Mouse (Mus musculus) thymus, postnatal 10 days (tissue): Measurements from ENCODE around the gene Zglp1.
"Not testable (repeated sequence)": the region's sequence is repeated elsewhere in the genome, so short reads cannot be mapped to it uniquely, and the experiment has no call there.

ENCODE experiments used
- DNase-seq, 2 experiments: peaks; one replicate each; pipeline ENCODE4 v3.0.0; 2021; ENCODE audit warnings: low spot score in 2 of 2

Gene Zglp1

DNA sequence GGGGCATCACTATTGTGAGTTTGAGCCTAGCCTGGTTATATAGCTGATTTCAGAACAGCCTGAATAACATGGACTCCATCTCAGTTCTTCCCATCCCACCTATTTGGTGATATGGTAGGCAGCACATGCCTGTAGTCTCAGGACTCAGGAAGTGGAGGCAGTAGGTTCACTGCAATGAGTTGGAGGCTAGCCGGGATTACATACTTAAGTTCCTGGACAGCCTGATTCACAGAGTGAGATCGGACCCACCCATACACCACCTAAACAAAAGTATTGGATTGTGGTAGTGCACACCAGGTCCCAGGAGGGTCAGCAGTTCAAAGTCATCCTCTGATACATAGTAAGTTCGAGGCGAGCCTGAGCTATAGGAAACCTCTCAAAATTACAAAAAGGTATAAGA lies 5.7 kb upstream of the Zglp1 start:
- DNase-seq = no peak

DNA sequence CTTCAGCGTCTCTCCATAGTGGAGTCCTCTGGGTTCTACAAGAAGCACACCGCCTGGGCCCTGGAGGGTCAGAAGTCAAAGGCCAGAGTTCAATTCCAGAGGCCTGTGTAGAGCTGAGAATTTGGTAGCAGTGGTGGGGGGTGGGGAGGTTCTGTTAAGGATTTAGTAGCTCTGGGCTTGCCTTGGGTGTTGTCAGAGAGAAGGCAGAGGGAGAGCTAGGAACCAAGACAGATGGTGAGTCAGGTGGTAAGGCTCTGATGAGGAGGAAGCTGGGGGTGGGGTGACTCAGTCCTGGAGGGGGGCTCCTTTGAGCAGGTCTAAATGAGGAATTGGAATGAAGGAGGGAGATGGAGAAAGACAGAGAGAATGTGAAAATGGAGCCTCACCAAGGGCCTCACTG lies 4.0 kb downstream of the Zglp1 start:
- DNase-seq = no peak

DNA sequence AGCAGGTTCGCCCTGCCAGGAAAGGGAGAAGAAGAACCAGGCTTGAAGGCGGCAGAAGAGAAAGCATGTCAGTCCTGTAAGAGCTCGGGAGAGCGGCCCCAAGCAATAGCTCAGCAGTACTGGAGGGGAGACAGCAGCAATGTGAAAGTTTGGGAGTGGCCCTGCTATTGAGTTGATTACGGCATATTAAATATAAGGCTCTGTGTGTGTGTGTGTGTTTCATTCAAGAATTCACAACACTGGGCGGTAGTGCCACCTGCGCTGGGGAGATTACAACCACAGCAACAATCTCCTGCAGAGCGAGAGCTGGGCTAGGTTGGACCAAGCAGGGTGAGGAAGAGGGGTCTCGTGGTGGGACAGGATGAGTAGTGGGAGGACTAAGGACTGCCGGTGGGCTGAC lies 15.3 kb downstream of the Zglp1 start:
- DNase-seq = no peak

DNA sequence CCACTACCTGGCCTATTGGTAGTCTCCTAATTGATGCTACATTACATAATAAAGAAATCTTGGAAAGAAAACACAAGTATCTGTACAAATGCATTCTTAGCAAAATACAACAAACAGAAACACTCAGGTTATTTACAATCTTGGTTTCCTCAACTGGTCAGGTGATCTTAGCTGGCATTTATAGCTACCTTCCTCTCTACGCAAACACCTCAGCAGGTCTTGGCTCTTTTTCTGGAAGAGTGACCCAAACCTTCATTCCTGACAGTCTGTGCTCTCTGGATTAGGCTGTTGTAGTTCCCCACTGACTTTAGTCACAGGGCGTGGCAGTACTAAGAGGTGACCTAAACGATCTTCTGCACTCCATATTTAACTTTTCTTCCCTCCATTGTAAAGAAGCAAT lies 21.7 kb downstream of the Zglp1 start:
- no peak for DNase-seq

DNA sequence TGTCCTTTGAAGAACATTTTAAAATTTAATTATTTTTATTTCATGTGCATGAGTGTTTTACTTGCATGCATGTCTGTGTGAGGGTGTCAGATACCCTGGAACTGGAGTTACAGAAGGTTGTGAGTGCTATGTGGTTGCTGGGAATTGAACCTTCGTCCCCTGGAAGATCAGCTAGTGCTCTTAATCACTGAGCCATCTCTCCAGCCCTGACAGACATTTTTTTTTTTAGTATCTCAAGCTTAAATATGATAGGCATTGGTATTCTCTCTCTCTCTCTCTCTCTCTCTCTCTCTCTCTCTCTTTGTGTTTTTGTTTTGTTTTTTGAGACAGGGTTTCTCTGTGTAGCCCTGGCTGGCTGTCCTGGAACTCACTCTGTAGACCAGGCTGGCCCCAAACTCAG lies 22.1 kb downstream of the Zglp1 start:
- not testable (repeated sequence) for DNase-seq

DNA sequence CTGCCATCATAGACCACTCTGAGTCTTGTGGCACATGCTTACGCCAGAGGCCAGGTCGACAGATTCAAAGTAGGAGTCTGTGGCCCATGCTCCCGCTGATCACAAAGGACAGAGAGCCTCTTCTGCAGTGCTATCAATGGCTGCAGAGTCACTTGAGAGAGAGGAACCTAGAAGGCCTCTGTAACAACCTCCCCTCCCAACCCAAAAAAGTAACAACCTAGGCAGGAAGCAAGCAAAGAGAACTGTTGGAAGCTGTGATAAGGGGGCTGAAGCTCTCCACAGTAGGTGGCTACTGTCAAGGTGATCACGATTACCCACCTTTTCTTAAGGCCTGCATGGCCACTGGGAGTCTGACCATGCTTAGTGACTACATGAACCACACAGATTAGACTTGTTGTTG lies 23.3 kb downstream of the Zglp1 start:
- no peak for DNase-seq

DNA sequence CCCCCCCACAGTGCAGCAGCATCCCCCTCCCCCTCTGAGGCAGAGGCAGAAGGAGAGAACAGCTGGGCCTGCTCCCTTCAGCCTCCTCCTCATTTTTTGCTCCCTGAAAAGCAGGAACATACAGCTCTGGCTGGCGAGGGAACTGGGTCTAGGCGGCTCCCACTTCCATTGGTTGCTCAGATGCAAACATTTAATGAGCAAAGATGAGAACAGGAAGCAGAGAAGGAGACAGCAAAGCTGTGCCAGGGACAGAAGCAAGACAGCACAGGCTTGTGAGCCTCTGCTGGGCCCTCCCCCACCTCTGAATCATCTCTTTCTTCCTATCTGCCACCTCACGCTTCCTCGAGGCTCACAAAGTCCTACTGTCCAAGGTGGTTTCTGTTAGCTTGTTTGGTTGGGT lies 25.6 kb downstream of the Zglp1 start:
- no peak for DNase-seq

DNA sequence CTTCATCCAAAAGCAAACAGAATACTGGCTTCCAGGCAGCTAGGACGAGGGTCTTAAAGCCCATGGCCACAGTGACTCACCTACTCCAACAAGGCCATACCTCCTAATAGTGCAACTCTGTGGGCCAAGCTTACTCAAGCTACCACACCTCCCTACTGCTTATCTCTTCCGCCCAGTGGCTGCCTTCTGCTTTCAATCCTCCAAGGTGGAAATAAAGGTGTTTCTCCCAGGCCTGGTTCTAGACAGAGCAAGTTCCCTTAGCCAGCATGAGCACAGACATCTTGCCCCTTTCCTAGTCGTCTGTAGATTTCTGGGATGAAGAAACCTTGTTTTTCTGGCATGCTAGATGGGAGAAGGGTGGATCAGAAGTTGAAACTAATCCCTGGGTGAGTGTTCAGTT lies 27.1 kb downstream of the Zglp1 start:
- no peak for DNase-seq

DNA sequence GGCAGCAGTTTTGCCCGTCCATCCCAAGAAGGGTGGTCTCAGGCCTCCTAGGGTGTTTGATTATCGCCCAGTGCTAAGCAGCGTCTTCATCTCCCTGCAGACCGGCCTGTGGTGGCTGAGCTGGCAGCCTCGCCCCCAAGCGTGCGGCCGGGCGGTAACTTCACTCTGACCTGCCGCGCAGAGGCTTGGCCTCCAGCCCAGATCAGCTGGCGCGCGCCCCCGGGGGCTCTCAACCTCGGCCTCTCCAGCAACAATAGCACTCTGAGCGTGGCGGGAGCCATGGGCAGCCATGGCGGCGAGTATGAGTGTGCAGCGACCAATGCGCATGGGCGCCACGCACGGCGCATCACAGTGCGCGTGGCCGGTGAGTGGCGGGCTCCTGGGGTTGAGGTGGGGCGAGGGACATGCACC lies 29.4 kb downstream of the Zglp1 start:
- DNase-seq = no peak

DNA sequence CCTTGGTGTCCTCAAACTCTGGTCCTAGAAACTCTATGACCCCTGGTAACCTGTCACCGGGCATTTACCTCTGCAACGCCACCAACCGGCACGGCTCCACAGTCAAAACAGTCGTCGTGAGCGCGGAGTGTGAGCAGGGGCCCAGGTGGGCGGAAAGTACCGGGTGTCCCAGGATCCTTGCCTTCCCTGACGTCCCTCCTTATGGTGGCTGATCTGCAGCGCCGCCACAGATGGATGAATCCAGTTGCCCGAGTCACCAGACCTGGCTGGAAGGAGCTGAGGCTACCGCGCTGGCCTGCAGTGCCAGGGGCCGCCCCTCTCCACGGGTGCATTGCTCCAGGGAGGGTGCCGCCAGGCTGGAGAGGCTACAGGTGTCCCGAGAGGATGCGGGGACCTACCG lies 30.2 kb downstream of the Zglp1 start:
- no peak for DNase-seq

DNA sequence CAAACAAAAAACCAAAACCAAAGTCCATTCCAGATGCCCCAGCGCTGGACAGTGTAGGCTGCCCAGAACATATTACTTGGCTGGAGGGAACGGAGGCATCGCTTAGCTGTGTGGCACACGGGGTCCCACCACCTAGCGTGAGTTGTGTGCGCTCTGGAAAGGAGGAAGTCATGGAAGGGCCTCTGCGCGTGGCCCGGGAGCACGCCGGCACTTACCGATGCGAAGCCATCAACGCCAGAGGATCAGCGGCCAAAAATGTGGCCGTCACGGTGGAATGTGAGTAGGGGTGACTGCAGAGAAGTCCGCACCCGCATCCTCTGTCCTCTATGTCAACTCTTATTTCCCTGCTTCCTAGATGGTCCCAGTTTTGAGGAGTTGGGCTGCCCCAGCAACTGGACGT lies 30.7 kb downstream of the Zglp1 start:
- no peak for DNase-seq

DNA sequence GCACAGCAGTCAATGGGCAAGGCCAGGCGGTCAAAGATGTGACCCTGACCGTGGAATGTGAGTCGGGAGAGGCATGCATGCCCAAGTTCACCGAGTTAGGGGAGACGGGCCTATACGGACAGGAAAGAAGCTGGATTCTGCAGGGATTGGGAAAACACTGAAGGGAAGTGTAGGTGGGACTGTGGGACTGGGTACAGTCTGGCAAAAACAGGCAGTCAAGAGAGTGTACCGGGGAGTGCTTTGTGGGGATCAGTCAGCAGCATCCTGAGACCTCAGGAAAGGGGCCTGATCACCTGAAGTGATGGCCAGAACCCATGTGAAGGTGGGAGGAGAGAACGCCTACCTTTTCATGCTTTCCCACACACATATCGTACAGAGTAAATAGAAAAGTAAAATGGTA lies 31.3 kb downstream of the Zglp1 start:
- no peak for DNase-seq

DNA sequence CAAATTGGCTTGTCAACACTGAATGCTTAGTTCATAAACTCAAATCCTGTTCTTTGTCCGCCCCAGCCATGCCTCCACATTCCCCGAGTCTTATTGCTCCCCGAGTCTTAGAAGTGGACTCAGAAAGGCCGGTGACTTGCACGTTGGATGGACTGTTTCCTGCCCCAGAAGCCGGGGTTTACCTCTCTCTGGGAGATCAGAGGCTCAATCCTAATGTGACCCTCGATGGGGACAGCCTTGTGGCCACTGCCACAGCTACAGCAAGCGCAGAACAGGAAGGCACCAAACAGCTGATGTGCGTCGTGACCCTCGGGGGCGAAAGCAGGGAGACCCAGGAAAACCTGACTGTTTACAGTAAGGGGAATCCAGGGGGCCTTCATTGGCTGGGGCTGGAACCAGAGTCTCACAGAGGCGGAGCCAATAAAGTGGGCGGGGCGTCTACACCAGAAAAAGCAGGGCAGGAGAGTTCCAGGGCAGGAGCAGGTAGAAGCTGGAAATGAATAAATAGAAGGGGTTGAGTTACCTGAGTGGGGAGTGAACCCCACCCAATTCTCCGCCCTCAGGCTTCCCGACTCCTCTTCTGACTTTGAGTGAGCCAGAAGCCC lies 32.3 kb downstream of the Zglp1 start:
- no peak for DNase-seq

DNA sequence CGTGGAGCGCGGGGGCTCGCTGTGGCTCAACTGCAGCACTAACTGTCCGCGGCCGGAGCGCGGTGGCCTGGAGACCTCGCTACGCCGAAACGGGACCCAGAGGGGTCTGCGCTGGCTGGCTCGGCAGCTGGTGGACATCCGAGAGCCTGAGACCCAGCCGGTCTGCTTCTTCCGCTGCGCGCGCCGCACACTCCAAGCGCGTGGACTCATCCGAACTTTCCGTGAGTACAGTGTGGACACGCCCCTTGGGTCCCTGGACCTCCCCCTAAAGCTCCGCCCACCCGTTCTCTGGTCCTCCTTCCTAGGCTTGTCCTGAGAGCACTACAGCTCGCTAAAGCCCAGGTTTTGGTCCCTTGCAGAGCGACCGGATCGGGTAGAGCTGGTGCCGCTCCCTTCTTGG lies 33.8 kb downstream of the Zglp1 start:
- peak; percentile 30 to 42 for DNase-seq

DNA sequence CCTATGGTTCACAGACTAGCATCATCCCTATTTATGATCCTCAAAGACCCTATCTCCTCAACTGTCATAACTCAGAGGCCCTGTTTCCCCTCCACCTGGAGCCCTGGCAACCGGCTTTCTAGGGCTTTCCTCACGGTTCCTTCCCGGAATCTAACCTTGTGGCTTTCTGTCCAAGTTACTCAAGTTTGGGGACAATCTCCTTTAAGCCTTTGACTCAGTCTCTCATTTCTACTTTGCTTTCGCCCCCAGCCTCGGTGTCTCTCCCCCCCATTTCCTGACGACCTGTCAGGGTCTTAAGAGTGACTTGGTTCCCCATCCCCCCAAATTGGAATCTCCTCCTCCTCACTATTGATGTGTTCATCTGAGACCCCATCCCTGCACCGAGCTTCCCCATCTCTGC lies 34.4 kb downstream of the Zglp1 start:
- DNase-seq = no peak

DNA sequence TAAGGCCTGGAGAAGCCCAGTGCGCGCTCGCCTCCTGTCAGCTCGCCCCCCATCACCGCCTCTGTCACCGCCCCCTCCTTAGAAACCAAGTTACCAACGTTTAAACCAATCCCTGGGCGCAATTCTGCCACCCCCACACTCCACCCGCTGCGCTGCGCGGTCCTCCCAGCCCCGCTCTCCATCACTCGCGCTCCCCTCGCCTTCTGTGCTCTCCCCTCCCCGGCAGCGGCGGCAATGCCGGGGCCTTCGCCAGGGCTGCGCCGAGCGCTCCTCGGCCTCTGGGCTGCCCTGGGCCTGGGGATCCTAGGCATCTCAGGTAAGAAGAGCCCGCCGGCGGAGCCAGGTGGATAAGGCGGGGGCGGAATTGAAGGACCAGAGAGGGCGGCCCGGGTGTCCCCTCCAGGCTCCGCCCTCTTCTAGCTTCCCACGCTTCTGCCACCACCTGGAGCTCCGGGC lies 35.0 kb downstream of the Zglp1 start, which contains the start of gene Icam5:
Icam5 (plus strand) TSS at position 178 of the 456 bp plus-strand sequence.
- no peak for DNase-seq

DNA sequence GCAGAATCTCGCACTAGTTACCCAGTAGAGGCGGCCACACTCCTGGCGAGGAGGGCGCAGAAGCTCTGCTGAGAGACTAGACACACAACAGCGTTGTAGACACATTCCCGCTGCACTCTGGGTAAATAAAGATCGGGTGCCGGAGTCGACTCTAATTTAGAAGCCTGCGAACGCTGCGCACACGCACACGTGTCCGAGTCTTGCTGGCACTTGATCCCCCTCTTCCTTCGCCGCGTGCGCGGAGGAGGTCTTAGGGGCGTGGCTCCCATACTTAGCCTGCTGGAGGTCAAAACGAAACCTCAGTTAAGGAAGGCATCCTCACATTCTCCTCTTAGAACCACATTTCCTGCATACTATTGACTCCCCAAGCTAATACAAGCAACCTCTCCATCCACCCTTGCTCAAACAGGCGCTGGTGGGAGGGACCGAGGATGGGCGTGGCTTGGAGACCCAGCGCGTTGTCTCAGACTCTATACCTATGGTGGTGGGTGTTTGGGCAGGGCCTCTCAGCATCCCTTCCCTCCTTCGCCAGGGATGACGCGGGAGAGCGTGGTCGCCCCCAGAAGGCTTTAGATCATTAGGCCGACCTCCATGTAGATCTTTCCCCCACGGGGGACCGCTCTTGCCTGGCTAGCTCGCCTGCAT lies 35.5 kb downstream of the Zglp1 start:
- peak; percentile 37 to 42 for DNase-seq

DNA sequence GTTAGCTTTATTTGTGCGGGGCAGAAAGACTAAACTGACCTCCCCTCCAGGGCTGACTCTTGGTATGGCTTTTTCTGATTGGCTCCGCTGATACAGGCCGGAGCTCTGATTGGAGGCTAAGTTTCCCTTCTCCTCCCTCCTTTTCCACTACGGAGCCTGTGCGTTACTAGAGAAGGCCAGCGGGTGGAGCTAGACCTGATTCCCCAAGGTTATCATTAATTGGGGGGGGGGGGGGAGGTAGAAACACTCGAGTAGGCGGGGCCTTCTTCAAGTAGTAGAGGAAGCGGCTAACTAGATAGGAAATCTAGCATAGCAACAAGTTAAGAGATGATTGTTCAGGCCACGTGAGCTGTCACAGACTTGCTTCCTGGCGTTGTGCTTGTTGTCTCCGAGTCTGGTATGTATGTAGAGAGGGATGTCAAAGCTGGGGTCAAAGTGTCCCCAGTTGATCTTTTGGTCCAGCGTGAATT lies 36.1 kb downstream of the Zglp1 start:
- peak; percentile 86 to 87 for DNase-seq

DNA sequence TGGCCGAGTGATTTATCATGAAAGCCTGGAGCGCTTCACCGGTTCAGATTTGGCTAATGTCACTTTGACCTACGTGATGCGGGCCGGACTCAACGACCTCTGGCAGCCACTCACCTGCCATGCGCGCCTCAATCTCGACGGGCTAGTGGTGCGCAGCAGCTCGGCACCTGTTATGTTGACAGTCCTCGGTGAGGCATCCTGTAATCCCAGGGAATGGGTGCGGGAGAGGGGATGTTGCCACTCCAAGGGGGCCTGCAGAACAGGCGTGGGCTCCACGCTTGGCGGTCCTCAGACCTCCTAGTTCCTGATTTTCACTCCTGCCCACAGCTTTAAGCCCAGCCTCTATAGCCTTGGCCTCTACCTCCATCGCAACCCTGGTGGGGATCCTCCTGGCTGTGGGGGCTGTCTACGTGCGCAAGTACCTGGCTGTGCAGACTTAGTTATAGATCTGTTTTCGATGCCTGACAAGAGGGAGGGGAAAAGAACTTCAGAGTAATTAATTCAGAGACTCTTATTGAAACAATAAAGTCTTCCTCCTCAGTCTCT lies 36.8 kb downstream of the Zglp1 start:
- no peak for DNase-seq

DNA sequence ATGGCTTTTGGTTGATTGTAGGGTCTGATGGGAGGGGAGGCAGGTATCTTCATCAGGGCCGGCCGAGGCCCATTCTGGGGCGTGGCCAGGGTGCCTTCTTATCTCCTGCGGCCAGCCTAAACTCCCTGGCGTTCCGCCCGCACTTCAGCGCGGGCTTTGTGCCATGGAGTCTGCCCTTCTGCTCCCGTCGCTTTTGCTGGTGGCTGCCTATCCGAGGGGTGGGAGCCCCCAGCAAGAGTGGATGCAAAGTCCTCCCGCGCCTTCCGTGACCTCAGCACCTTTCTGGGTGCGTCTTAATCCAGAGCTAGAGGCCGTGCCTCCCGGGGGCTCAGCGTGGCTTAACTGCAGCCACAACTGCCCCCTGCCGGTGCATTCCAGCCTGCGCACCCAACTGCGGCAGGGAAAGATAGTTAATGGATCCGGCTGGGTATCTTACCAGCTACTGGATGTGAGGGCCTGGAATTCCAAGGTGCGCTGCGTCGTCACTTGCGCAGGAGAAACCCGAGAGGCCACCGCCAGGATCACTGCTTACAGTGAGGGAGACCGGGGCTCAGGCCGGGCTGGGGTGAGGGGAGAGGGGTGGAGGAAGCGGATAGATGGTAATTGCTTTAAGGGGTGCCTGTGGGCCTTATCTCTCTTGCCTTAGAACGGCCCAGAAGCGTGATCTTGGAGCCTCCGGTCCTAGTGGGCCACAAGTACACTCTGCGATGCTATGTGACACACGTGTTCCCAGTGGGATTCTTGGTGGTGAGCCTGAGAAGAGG lies 37.4 kb downstream of the Zglp1 start, which contains the start of gene Icam4:
Icam4 (plus strand) TSS at position 83 of the 764 bp plus-strand sequence.
- peak; percentile 63 to 78 for DNase-seq

DNA sequence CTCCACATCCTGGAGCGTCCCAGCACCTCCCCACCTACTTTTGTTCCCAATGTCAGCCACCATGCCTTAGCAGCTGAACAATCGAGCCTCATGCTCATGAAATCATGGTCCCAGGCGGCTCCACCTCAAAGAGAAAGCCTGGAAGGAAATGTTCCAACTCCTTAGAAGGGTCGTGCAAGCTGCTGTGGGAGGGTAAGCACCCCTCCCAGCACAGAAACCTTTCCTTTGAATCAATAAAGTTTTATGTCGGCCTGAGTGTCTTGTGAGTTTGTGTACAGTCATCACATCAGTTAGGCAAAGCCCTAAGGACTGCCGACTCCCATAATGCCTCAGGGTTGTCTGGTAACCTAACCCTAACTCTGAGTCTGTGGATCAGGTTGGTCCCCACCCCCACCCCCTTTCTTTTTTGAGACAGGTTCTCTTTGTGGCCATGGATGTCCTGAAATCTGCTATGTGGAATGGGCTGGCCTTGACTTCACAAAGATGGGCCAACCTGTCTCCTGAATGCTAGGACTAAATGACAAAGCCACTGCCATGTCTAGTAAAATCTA lies 38.3 kb downstream of the Zglp1 start:
- DNase-seq = no peak

DNA sequence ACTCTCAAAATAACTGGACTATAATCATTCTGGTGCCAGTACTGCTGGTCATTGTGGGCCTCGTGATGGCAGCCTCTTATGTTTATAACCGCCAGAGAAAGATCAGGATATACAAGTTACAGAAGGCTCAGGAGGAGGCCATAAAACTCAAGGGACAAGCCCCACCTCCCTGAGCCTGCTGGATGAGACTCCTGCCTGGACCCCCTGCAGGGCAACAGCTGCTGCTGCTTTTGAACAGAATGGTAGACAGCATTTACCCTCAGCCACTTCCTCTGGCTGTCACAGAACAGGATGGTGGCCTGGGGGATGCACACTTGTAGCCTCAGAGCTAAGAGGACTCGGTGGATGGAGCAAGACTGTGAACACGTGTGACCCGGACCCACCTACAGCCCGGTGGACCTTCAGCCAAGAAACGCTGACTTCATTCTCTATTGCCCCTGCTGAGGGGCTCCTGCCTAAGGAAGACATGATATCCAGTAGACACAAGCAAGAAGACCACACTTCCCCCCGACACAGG lies 39.1 kb downstream of the Zglp1 start:
- no peak for DNase-seq
